Mouse (Mus musculus) heart, embryonic 10.5 days (tissue): ENCODE data around the gene Txnrd1. TPM values are rescaled to one million over a fixed set of nuclear protein-coding genes. Genes with fewer than 3 reads are reported as not detected.

Source experiments
- DNase-seq: peaks from one replicate; pipeline ENCODE4 v3.0.0-alpha.2; 2017; ENCODE audit warnings: low spot score
- H3K27ac ChIP-seq: fragments of 300-500 bp; sonication (generic); 2 replicates; pipeline ENCODE4 v1.5.1; 2016; ENCODE audit warnings: mild to moderate bottlenecking
- H3K27me3 ChIP-seq: fragments of 300-500 bp; sonication (generic); 2 replicates; pipeline ENCODE4 v1.6.1; 2016; ENCODE audit warnings: mild to moderate bottlenecking; ENCODE audit not compliant: poor library complexity, insufficient read depth, severe bottlenecking
- H3K36me3 ChIP-seq: fragments of 300-500 bp; sonication (generic); 2 replicates; pipeline ENCODE4 v1.6.1; 2016; ENCODE audit warnings: mild to moderate bottlenecking, moderate library complexity
- H3K4me1 ChIP-seq: fragments of 300-500 bp; sonication (generic); 2 replicates; pipeline ENCODE4 v1.6.1; 2016; ENCODE audit warnings: mild to moderate bottlenecking
- H3K4me3 ChIP-seq: fragments of 300-500 bp; sonication (generic); 2 replicates; pipeline ENCODE4 v1.5.1; 2016; ENCODE audit warnings: mild to moderate bottlenecking, moderate library complexity
- H3K9me3 ChIP-seq: fragments of 300-500 bp; sonication (generic); 2 replicates; pipeline ENCODE4 v1.6.1; 2016; ENCODE audit warnings: mild to moderate bottlenecking, moderate library complexity
- WGBS: fragments of 180-500 bp; shearing (Covaris S2); methylation state at CpG from one replicate; pipeline ENCODE4 v1.1.7; 2016; 5-methylcytosine and 5-hydroxymethylcytosine counted together
- polyA plus RNA-seq: library from polyadenylated mRNA; unstranded; fragments of >200 nt; fragmentation: Nextera tagmentation; extraction: Ambion mirVana; gene quantifications from 2 replicates; pipeline ENCODE4 v1.2.1, GENCODE M21; 2016

Txnrd1 gene
- polyA plus RNA-seq, 1 experiment from 2014 or later = 120 TPM

GRCm38 (mm10) chr10:82913772-82914171 lies 80.0 kb downstream of the Txnrd1 start:
- peaks cover 13% of the 10 kb centered on the region for H3K27me3 ChIP-seq
- DNase-seq = no peak
- no peak overlapping the region for H3K4me3 ChIP-seq
- no peak overlapping the region for H3K27ac ChIP-seq
- H3K4me1 ChIP-seq = peaks cover 8% of the 10 kb centered on the region
- H3K9me3 ChIP-seq = no peaks in the 10 kb centered on the region
- WGBS = 86% methylated on average over 6 of the region's 6 CpGs
- H3K36me3 ChIP-seq = no peaks in the 10 kb centered on the region

GRCm38 (mm10) chr10:82918675-82919074 lies 84.9 kb downstream of the Txnrd1 start:
- Histone ChIP-seq H3K27me3 (no peaks in the 10 kb centered on the region), H3K4me1 (0 out of 2 replicates have a peak, but pooled peaks cover 7% of the 10 kb centered on the region), H3K36me3 (no peaks in the 10 kb centered on the region), H3K27ac (no peak overlapping the region), H3K4me3 (no peak overlapping the region), H3K9me3 (no peaks in the 10 kb centered on the region)
- no peak for DNase-seq
- WGBS = 73% methylated on average over 2 of the region's 2 CpGs

GRCm38 (mm10) chr10:82919404-82919980 lies 85.7 kb downstream of the Txnrd1 start:
- H3K27ac ChIP-seq = no peak overlapping the region
- no peak for DNase-seq
- 83% methylated on average over 4 of the region's 4 CpGs for WGBS
- H3K36me3 ChIP-seq = no peaks in the 10 kb centered on the region
- no peaks in the 10 kb centered on the region for H3K9me3 ChIP-seq
- H3K4me3 ChIP-seq = no peak overlapping the region
- no peaks in the 10 kb centered on the region for H3K27me3 ChIP-seq
- 0 out of 2 replicates have a peak, but pooled peaks cover 7% of the 10 kb centered on the region for H3K4me1 ChIP-seq

- no peaks in the 10 kb centered on the region for H3K36me3 ChIP-seq
- no peaks in the 10 kb centered on the region for H3K9me3 ChIP-seq
- WGBS = 53% methylated on average over 3 of the region's 3 CpGs
Observed at GRCm38 (mm10) chr10:82923547-82923946, 89.8 kb downstream of the Txnrd1 start.

GRCm38 (mm10) chr10:82924750-82925149 lies 91.0 kb downstream of the Txnrd1 start:
- H3K4me3 ChIP-seq = no peak overlapping the region
- H3K9me3 ChIP-seq = no peaks in the 10 kb centered on the region
- 85% methylated on average over 2 of the region's 2 CpGs for WGBS
- H3K27me3 ChIP-seq = no peaks in the 10 kb centered on the region
- no peaks in the 10 kb centered on the region for H3K36me3 ChIP-seq
- 0 out of 2 replicates have a peak, but pooled peaks cover 7% of the 10 kb centered on the region for H3K4me1 ChIP-seq
- H3K27ac ChIP-seq = no peak overlapping the region
- DNase-seq = no peak

More at GRCm38 (mm10) chr10:82923547-82923946, 89.8 kb downstream of the Txnrd1 start:
- no peak for DNase-seq
- H3K4me1 ChIP-seq = 0 out of 2 replicates have a peak, but pooled peaks cover 7% of the 10 kb centered on the region
- H3K27me3 ChIP-seq = no peaks in the 10 kb centered on the region
- no peak overlapping the region for H3K4me3 ChIP-seq
- H3K27ac ChIP-seq = no peak overlapping the region

- H3K36me3 ChIP-seq = no peaks in the 10 kb centered on the region
- no peaks in the 10 kb centered on the region for H3K27me3 ChIP-seq
- DNase-seq = no peak
- no peak overlapping the region for H3K27ac ChIP-seq
- no peak overlapping the region for H3K4me3 ChIP-seq
- 0 out of 2 replicates have a peak, but pooled peaks cover 7% of the 10 kb centered on the region for H3K4me1 ChIP-seq
- H3K9me3 ChIP-seq = no peaks in the 10 kb centered on the region
- WGBS = 82% methylated on average over 2 of the region's 2 CpGs
Observed at GRCm38 (mm10) chr10:82925624-82926023, 91.9 kb downstream of the Txnrd1 start.

GRCm38 (mm10) chr10:82935018-82935633 lies 101.4 kb downstream of the Txnrd1 start:
- 78% methylated on average over 13 of the region's 13 CpGs for WGBS
- Histone ChIP-seq H3K9me3 (no peaks in the 10 kb centered on the region), H3K4me1 (0 out of 2 replicates have a peak, but pooled peaks cover 4% of the 10 kb centered on the region), H3K27me3 (0 out of 2 replicates have a peak, but pooled peaks cover 10% of the 10 kb centered on the region), H3K27ac (no peak overlapping the region), H3K4me3 (no peak overlapping the region), H3K36me3 (no peaks in the 10 kb centered on the region)
- no peak for DNase-seq

- DNase-seq = no peak
- 0 out of 2 replicates have a peak, but pooled peaks cover 4% of the 10 kb centered on the region for H3K4me1 ChIP-seq
- WGBS = 76% methylated on average over 6 of the region's 6 CpGs
Observed at GRCm38 (mm10) chr10:82935774-82936173, 102.0 kb downstream of the Txnrd1 start.

More at GRCm38 (mm10) chr10:82935774-82936173, 102.0 kb downstream of the Txnrd1 start:
- no peaks in the 10 kb centered on the region for H3K36me3 ChIP-seq
- H3K9me3 ChIP-seq = no peaks in the 10 kb centered on the region
- H3K4me3 ChIP-seq = no peak overlapping the region
- H3K27me3 ChIP-seq = 0 out of 2 replicates have a peak, but pooled peaks cover 10% of the 10 kb centered on the region
- no peak overlapping the region for H3K27ac ChIP-seq

Other genes with a start within 250 kb of the Txnrd1 start
- gene 1190007I07Rik, start 210.7 kb upstream of the Txnrd1 start, polyA plus RNA-seq = 37.5 and 41.8 TPM in 2 replicates
- gene Tdg, start 204.1 kb upstream of the Txnrd1 start, polyA plus RNA-seq = 151 and 163 TPM in 2 replicates
- gene Glt8d2, start 143.3 kb upstream of the Txnrd1 start, polyA plus RNA-seq = 1.2 and 1.3 TPM in 2 replicates
- 37.7 and 44.3 TPM in 2 replicates for gene Hcfc2, start 137.8 kb upstream of the Txnrd1 start, polyA plus RNA-seq
- gene Nfyb, start 69.8 kb upstream of the Txnrd1 start, polyA plus RNA-seq = 26.8 and 37.2 TPM in 2 replicates
- 0.28 and 0.55 TPM in 2 replicates for gene Eid3, start 32.7 kb downstream of the Txnrd1 start, polyA plus RNA-seq
- 1.2 and 1.5 TPM in 2 replicates for gene Chst11, start 151.5 kb downstream of the Txnrd1 start, polyA plus RNA-seq